11 mouse cellular contexts compared by ENCODE assay signal in the genomic region with DNA sequence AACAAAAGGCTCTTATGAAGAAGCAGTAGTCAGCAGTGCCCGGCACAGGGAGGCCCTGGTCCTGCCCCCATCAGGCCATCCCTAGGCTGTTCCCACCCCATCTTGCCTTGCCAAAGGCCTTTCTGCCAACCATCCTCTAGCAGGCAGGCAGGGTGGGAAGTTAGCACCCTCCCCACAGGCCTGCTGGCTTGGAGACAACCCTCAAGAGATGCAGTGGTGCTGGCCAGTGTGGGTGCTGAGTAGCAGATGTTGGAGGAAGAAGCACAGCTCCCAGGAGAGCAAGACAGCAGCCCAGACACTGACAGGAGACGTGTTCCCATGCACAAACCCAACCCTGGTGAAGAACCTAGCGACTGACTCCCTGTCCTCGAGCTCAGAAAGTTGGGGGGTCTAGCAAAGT. TPM values are rescaled to one million over a fixed set of nuclear protein-coding genes. Genes with fewer than 3 reads are reported as not detected.
DNase-seq lines count a peak whose midpoint lies in the region; ATAC-seq and TF ChIP-seq lines count a peak whose summit lies in the region.
"Had no signal": no experiment of that assay in that cellular context is flagged by ENCODE, and none has a peak within 500 bp of the region (broad histone marks: within the 10 kb centered on the region; RNA-seq: fewer than 3 reads in every experiment).

No protein-coding gene starts in this region.

- TF ChIP-seq CTCF in forebrain, postnatal 0 days (IDR thresholded peaks at IDR 0.05; ENCODE audit: low read depth), result no peak
- no peak for TF ChIP-seq CTCF in kidney, adult 2 months (conservative IDR thresholded peaks at IDR 0.05; ENCODE audit: insufficient read depth, insufficient read length, low read depth, low read length)

- peak; percentile 91 for DNase-seq in heart, adult 11 months
- no peak for DNase-seq in heart, postnatal 25 days (ENCODE audit: low spot score)
- peak; percentile 60 for DNase-seq in MN1 (ENCODE audit: low spot score)
- no peak for DNase-seq in forebrain, postnatal 0 days
- no peak for DNase-seq in spleen, postnatal 14 days (ENCODE audit: low spot score in 2 of 2)
- DNase-seq in kidney, adult 2 months, result no peak
- DNase-seq: kidney, postnatal 36 days; lung, postnatal 10 days had no signal

- TF ChIP-seq POLR2A in kidney, adult 2 months (IDR thresholded peaks at IDR 0.05; ENCODE audit: low read depth, low read length), result no peak

- ATAC-seq in forebrain, postnatal 0 days, result no peak
- ATAC-seq in midbrain, embryonic 13.5 days, result no peak
- no peak for ATAC-seq in CD4-positive, CD25-positive, alpha-beta regulatory T cell, adult 4 months

- H3K36me3 ChIP-seq in forebrain, postnatal 0 days (ENCODE audit: insufficient read depth), result peaks cover 48% of the 10 kb centered on the region
- H3K36me3 ChIP-seq in midbrain, embryonic 13.5 days, result peaks cover 51% of the 10 kb centered on the region
- H3K36me3 ChIP-seq in kidney, adult 2 months (ENCODE audit: control insufficient read depth, insufficient read depth, low read length), result no peaks in the 10 kb centered on the region

- H3K4me3 ChIP-seq in forebrain, postnatal 0 days (ENCODE audit: low read depth, low read length), result peak overlapping the region; percentile 53; the same call in 1 of the 2 replicates
- H3K4me3 ChIP-seq in midbrain, embryonic 13.5 days (replicated peaks), result peak overlapping the region; percentile 85
- H3K4me3 ChIP-seq in kidney, adult 2 months (ENCODE audit: insufficient read depth, low read depth, low read length), result no peak overlapping the region

- peaks cover 25% of the 10 kb centered on the region for H3K4me1 ChIP-seq in forebrain, postnatal 0 days (ENCODE audit: insufficient read depth)
- H3K4me1 ChIP-seq in midbrain, embryonic 13.5 days (replicated peaks), result peaks cover 61% of the 10 kb centered on the region
- no peaks in the 10 kb centered on the region; the same call in 1 of the 2 replicates for H3K4me1 ChIP-seq in kidney, adult 2 months (ENCODE audit: control insufficient read depth, insufficient read depth, low read length)

- no peak overlapping the region for H3K9ac ChIP-seq in forebrain, postnatal 0 days
- H3K9ac ChIP-seq in midbrain, embryonic 13.5 days (replicated peaks), result peak overlapping the region; percentile 93

- WGBS in forebrain, postnatal 0 days, result 69% methylated on average over 4 of the region's 4 CpGs
- WGBS in midbrain, embryonic 13.5 days, result 69% methylated on average over 4 of the region's 4 CpGs
- whole genome bisulfite sequencing in kidney, adult 2 months, result 84% methylated on average over 4 of the region's 4 CpGs

- intact Hi-C loops in heart, postnatal 25 days (cut with DNase I), result no loop called here

- H3K4me2 ChIP-seq in forebrain, postnatal 0 days (ENCODE audit: low read depth), result peak overlapping the region; percentile 87
- H3K4me2 ChIP-seq in midbrain, embryonic 13.5 days (replicated peaks), result peak overlapping the region; percentile 79

- no peaks in the 10 kb centered on the region for H3K27me3 ChIP-seq in forebrain, postnatal 0 days (ENCODE audit: insufficient read depth, low read length)
- H3K27me3 ChIP-seq in midbrain, embryonic 13.5 days, result no peaks in the 10 kb centered on the region
- no peaks in the 10 kb centered on the region for H3K27me3 ChIP-seq in kidney, adult 2 months (replicated peaks; ENCODE audit: control insufficient read depth, insufficient read depth, low read length)

- no peaks in the 10 kb centered on the region for H3K9me3 ChIP-seq in forebrain, postnatal 0 days (ENCODE audit: low read length)
- H3K9me3 ChIP-seq in midbrain, embryonic 13.5 days, result no peaks in the 10 kb centered on the region
- H3K9me3 ChIP-seq: heart, embryonic 13.5 days had no signal

- H3K27ac ChIP-seq in forebrain, postnatal 0 days (ENCODE audit: low read depth, low read length), result no peak overlapping the region
- no peak overlapping the region for H3K27ac ChIP-seq in midbrain, embryonic 13.5 days
- no peak overlapping the region for H3K27ac ChIP-seq in kidney, adult 2 months (ENCODE audit: insufficient read depth, low read depth, low read length)
- H3K27ac ChIP-seq: heart, embryonic 13.5 days had no signal

RNA-seq across cellular contexts. Expression of gene 1700029I15Rik, which starts 5.3 kb away (rescaled TPM):
- total RNA-seq in heart, postnatal 25 days (2021), result 1 to 10 TPM; 1.5 to 2.1 TPM
- 2.3 and 2.6 TPM in 2 replicates for total RNA-seq in forebrain, postnatal 0 days (2014; rRNA removed)
- polyA plus RNA-seq in forebrain, postnatal 0 days (2015; fragmentation: Nextera tagmentation; extraction: Ambion mirVana), result 2.4 and 3.1 TPM in 2 replicates
- polyA plus RNA-seq in midbrain, embryonic 13.5 days (2015; fragmentation: Nextera tagmentation; extraction: Ambion mirVana), result 8.0 and 8.9 TPM in 2 replicates
- 1 to 10 TPM; 4.5 to 8.1 TPM for polyA plus RNA-seq in CD4-positive, CD25-positive, alpha-beta regulatory T cell, adult 4 months (2017; shearing (Covaris generic))
- polyA plus RNA-seq in kidney, adult 2 months (2012; rRNA removed), result 4.3 and 5.3 TPM in 2 replicates

RNA-seq across cellular contexts. Expression of gene Large2, which starts 13.0 kb away (rescaled TPM):
- total RNA-seq in heart, postnatal 25 days (2021), result under 1 TPM in 1 of 2 experiments, not detected in 1; 0.67 TPM
- total RNA-seq in forebrain, postnatal 0 days (2014; rRNA removed), result 0.10 and 1.8 TPM in 2 replicates
- 1.1 and 1.5 TPM in 2 replicates for polyA plus RNA-seq in forebrain, postnatal 0 days (2015; fragmentation: Nextera tagmentation; extraction: Ambion mirVana)
- polyA plus RNA-seq in midbrain, embryonic 13.5 days (2015; fragmentation: Nextera tagmentation; extraction: Ambion mirVana), result 1.5 and 2.5 TPM in 2 replicates
- polyA plus RNA-seq in CD4-positive, CD25-positive, alpha-beta regulatory T cell, adult 4 months (2017; shearing (Covaris generic)), result not detected
- 54.1 and 70.7 TPM in 2 replicates for polyA plus RNA-seq in kidney, adult 2 months (2012; rRNA removed)

RNA-seq across cellular contexts. Expression of gene Pex16, which starts 13.2 kb away (rescaled TPM):
- total RNA-seq in heart, postnatal 25 days (2021), result 10 to 100 TPM; 19.4 to 24.5 TPM
- 33.5 and 41.1 TPM in 2 replicates for total RNA-seq in forebrain, postnatal 0 days (2014; rRNA removed)
- 53.2 and 53.7 TPM in 2 replicates for polyA plus RNA-seq in forebrain, postnatal 0 days (2015; fragmentation: Nextera tagmentation; extraction: Ambion mirVana)
- polyA plus RNA-seq in midbrain, embryonic 13.5 days (2015; fragmentation: Nextera tagmentation; extraction: Ambion mirVana), result 32.8 and 36.0 TPM in 2 replicates
- 10 to 100 TPM; 44.5 to 77.0 TPM for polyA plus RNA-seq in CD4-positive, CD25-positive, alpha-beta regulatory T cell, adult 4 months (2017; shearing (Covaris generic))
- 81.9 and 92.5 TPM in 2 replicates for polyA plus RNA-seq in kidney, adult 2 months (2012; rRNA removed)

RNA-seq across cellular contexts. Expression of gene Mapk8ip1, which starts 13.4 kb away (rescaled TPM):
- 1 to 10 TPM; 4.7 to 5.7 TPM for total RNA-seq in heart, postnatal 25 days (2021)
- 223 and 225 TPM in 2 replicates for total RNA-seq in forebrain, postnatal 0 days (2014; rRNA removed)
- 129 and 150 TPM in 2 replicates for polyA plus RNA-seq in forebrain, postnatal 0 days (2015; fragmentation: Nextera tagmentation; extraction: Ambion mirVana)
- 86.9 and 111 TPM in 2 replicates for polyA plus RNA-seq in midbrain, embryonic 13.5 days (2015; fragmentation: Nextera tagmentation; extraction: Ambion mirVana)
- polyA plus RNA-seq in CD4-positive, CD25-positive, alpha-beta regulatory T cell, adult 4 months (2017; shearing (Covaris generic)), result under 1 TPM; 0.35 to 0.68 TPM
- polyA plus RNA-seq in kidney, adult 2 months (2012; rRNA removed), result 41.5 and 49.3 TPM in 2 replicates

RNA-seq across cellular contexts. Expression of gene Cry2, which starts 46.2 kb away (rescaled TPM):
- total RNA-seq in heart, postnatal 25 days (2021), result 10 to 100 TPM; 14.2 to 25.9 TPM
- 26.5 and 36.7 TPM in 2 replicates for total RNA-seq in forebrain, postnatal 0 days (2014; rRNA removed)
- polyA plus RNA-seq in forebrain, postnatal 0 days (2015; fragmentation: Nextera tagmentation; extraction: Ambion mirVana), result 28.5 and 43.2 TPM in 2 replicates
- 35.8 and 36.2 TPM in 2 replicates for polyA plus RNA-seq in midbrain, embryonic 13.5 days (2015; fragmentation: Nextera tagmentation; extraction: Ambion mirVana)
- 10 to 100 TPM; 10.6 to 13.4 TPM for polyA plus RNA-seq in CD4-positive, CD25-positive, alpha-beta regulatory T cell, adult 4 months (2017; shearing (Covaris generic))
- 13.5 and 15.3 TPM in 2 replicates for polyA plus RNA-seq in kidney, adult 2 months (2012; rRNA removed)

Comparison
In these comparisons a context has a peak if more than half of its experiments do, and no peak if none do; other contexts are left out.
1. DNase-seq: peak in heart, adult 11 months (single experiment) and MN1 (single experiment); none in heart, postnatal 25 days (single experiment), forebrain, postnatal 0 days (single experiment), spleen, postnatal 14 days (0 of 2) and kidney, adult 2 months (single experiment).
2. RNA of gene Large2, which starts 13.0 kb away (polyA plus RNA-seq): 54.1 to 70.7 TPM in kidney, adult 2 months; 1.5 to 2.5 TPM in midbrain, embryonic 13.5 days, 1.1 to 1.5 TPM in forebrain, postnatal 0 days and not detected in CD4-positive, CD25-positive, alpha-beta regulatory T cell, adult 4 months; every median in the first group is over 10 times any median in the second.